Mouse (Mus musculus): ENCODE measurements around the gene Swap70. TPM values are rescaled to one million over a fixed set of nuclear protein-coding genes. Genes with fewer than 3 reads are reported as not detected.
"Not testable (repeated sequence)": the region's sequence is repeated elsewhere in the genome, so short reads cannot be mapped to it uniquely, and the experiment has no call there.

The Swap70 gene
- polyA plus RNA-seq, 1 experiment from 2014 or later: 41.5 TPM

DNA sequence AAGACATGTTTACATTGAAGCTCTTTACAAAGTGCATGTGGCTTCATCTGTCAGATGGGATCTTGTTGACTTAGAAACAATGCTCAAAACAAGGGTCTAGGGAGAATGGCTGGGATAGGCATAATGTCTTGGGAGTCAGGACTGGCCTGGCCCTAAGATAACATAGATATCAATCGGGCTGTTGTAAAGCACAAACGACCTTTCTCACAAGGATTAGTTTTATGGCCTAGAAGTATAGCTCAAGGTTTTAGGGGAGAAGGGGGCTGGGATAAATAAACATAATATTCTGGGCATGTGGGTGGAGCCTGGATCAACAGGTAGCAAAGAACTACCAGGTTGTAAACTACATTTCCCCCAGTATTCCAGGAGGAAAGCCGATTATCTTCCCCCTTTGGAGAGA, 10.5 kb upstream of the Swap70 start:
- Histone ChIP-seq H3K36me3 (no peaks in the 10 kb centered on the region), H3K27ac (no peak overlapping the region), H3K4me2 (replicated peaks) (no peak overlapping the region), H3K9me3 (peaks cover 16% of the 10 kb centered on the region), H3K27me3 (no peaks in the 10 kb centered on the region), H3K9ac (no peak overlapping the region), H3K4me3 (no peak overlapping the region), H3K4me1 (no peaks in the 10 kb centered on the region)
- ATAC-seq (ENCODE audit: low FRiP score, low read depth): no peak
- 53% methylated on average over 3 of the region's 3 CpGs for WGBS

DNA sequence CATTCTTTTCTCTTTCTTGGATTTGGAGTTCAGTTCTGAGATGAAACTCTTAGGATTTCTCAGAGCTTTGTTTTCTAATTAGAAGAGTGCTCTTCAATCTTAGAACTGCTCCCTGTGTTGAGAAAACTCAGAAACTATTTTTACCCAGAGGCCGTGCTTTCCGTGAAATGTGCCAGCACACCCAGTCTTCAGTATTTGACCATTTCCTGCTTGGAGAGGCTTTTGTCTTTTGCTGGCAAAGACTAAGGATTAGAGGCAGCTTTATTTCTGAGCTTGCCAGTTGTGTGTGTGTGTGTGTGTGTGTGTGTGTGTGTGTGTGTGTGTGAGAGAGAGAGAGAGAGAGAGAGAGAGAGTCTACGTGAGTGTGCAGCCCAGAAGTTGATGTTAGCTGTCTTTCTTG, 6.6 kb upstream of the Swap70 start:
- ATAC-seq (ENCODE audit: low FRiP score, low read depth): no peak
- 73% methylated on average over 3 of the region's 3 CpGs for WGBS
- Histone ChIP-seq H3K27me3 (no peaks in the 10 kb centered on the region), H3K36me3 (no peaks in the 10 kb centered on the region), H3K27ac (no peak overlapping the region), H3K9ac (no peak overlapping the region), H3K9me3 (no peaks in the 10 kb centered on the region), H3K4me2 (replicated peaks) (no peak overlapping the region), H3K4me1 (no peaks in the 10 kb centered on the region), H3K4me3 (no peak overlapping the region)

DNA sequence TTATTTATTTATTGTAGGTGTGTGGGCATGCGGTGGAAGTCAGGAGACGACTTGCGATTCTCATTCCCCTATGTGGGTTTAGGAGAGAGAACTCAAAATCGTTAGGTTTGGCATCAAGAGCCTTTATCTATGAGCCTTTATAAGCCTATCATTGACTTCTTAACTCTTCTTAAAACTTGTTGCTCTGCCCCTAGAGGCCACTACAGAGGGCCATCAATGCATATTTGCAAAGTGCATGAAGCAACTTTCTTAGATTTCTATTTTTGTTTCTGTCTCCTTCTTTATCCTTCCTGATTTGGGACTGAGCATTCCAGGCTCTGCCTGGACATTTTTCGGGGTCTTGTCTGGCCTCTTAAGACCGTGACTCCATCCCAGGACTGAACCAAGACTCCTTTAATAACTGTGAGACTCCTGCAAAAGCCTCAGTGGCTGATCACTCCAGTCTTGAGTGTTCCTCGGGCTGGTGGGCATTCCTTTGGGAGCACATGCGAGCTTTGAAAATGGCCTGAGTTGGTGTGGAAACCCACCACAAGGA, 393 bp upstream of the Swap70 start:
- Histone ChIP-seq H3K27ac (peak overlapping the region; percentile 97; the same call in 1 of the 2 replicates), H3K4me1 (peaks cover 14% of the 10 kb centered on the region), H3K4me2 (replicated peaks) (peak overlapping the region; percentile 71), H3K27me3 (no peaks in the 10 kb centered on the region), H3K4me3 (peak overlapping the region; percentile 86), H3K9ac (peak overlapping the region; percentile 93; the same call in 1 of the 2 replicates), H3K9me3 (no peaks in the 10 kb centered on the region), H3K36me3 (peaks cover 8% of the 10 kb centered on the region)
- WGBS: 19% methylated on average over 8 of the region's 8 CpGs
- ATAC-seq (ENCODE audit: low FRiP score, low read depth): peak; percentile 37

- Histone ChIP-seq H3K9me3 (no peaks in the 10 kb centered on the region), H3K27ac (no peak overlapping the region; the same call in 1 of the 2 replicates), H3K4me2 (replicated peaks) (peak overlapping the region; percentile 71), H3K4me1 (peaks cover 14% of the 10 kb centered on the region), H3K36me3 (peaks cover 20% of the 10 kb centered on the region), H3K9ac (peak overlapping the region; percentile 93), H3K4me3 (peak overlapping the region; percentile 86), H3K27me3 (no peaks in the 10 kb centered on the region)
- no peak for ATAC-seq (ENCODE audit: low FRiP score, low read depth)
- 16% methylated on average over 12 of the region's 12 CpGs for WGBS
These were observed 1.2 kb downstream of the Swap70 start for GRCm38 (mm10) chr7:110222583-110223182.

DNA sequence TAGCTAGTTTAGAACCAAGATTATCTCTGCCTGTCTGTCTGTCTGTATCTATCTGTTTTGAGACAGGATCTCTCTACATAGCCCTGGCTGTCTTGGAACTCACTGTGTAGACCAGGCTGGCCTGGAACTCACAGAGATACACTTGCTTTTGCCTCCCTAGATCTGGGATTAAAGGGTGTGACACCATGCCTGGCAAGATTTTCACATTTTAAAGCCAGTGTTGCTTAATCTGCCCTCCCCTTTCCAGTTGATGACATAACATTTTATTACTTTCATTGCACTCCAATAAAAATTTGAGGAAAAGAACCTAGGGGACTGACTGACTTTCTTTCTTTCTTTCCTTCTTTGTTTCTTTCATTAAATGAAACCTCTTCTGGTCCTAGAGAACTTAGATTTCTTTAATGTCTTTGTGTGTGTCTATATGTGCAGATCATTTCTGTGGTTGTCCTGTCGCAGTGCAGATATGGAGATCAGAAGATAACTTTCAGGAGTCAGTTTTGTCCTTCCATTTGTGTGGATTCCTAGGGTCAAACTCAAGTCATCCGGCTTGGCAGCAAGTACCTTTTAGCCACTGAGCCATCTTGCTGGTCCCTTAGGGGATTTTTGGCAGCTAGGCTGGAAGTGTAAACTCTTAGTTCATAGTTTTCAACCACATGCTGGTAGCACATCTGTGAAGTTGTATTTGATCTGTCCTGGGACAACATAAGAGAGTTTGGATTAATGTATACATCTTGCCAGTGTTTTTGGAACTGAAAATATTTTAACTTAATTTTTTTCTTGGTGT, 2.4 kb downstream of the Swap70 start:
- Histone ChIP-seq H3K4me2 (replicated peaks) (peak overlapping the region; percentile 41), H3K4me1 (peaks cover 14% of the 10 kb centered on the region), H3K9ac (no peak overlapping the region), H3K27ac (no peak overlapping the region), H3K4me3 (0 out of 2 replicates have a peak overlapping the region, but pooled peaks have one; percentile 10), H3K9me3 (no peaks in the 10 kb centered on the region), H3K36me3 (peaks cover 22% of the 10 kb centered on the region), H3K27me3 (no peaks in the 10 kb centered on the region)
- 58% methylated on average over 2 of the region's 2 CpGs for WGBS
- no peak for ATAC-seq (ENCODE audit: low FRiP score, low read depth)

DNA sequence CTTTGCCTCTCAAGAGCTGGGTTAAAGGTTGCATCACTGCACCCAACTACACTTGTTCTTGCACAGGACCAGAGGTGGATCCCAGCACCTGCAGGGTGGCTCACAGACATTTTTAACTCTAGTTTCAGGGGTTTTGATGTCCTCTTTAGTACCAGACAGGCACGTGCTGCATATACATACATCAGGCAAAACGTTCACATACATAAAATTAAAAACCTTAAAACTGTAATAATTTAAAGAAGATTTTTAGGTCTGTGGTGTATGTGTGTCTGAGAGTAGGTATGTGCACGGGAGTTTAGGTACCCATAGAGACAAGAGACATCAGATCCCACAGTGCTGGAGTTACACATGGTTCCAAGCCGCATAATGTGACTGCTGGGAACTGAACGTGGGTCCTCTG, 5.0 kb downstream of the Swap70 start:
- Histone ChIP-seq H3K9ac (no peak overlapping the region), H3K4me3 (no peak overlapping the region), H3K9me3 (no peaks in the 10 kb centered on the region), H3K4me1 (peaks cover 14% of the 10 kb centered on the region), H3K27me3 (no peaks in the 10 kb centered on the region), H3K4me2 (replicated peaks) (no peak overlapping the region), H3K36me3 (peaks cover 22% of the 10 kb centered on the region), H3K27ac (no peak overlapping the region)
- WGBS: 91% methylated on average over 5 of the region's 5 CpGs
- no peak for ATAC-seq (ENCODE audit: low FRiP score, low read depth)

DNA sequence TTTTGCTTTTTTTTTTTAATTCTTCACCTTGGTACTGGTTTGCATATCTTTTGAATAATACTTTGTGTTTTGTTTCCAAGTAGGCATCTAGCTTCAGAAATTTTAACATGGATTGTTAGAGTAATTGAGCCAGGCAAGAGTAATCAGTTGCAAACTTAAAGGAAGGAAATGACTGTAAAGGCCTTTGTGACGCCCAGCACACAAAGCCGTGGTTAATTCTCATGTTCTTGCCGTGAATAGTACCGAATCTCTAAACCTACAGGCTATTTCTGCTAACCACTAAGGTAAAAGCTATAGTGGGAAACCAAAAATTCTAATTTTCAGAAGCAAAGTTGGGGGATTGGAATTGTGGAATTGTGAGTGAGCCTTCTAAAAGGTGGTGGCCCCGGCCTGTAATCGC, 8.5 kb downstream of the Swap70 start:
- Histone ChIP-seq H3K4me3 (no peak overlapping the region), H3K27ac (no peak overlapping the region), H3K4me2 (replicated peaks) (no peak overlapping the region), H3K36me3 (peaks cover 27% of the 10 kb centered on the region), H3K4me1 (no peaks in the 10 kb centered on the region), H3K9ac (no peak overlapping the region), H3K27me3 (no peaks in the 10 kb centered on the region), H3K9me3 (no peaks in the 10 kb centered on the region)
- no peak for ATAC-seq (ENCODE audit: low FRiP score, low read depth)
- 71% methylated on average over 6 of the region's 6 CpGs for WGBS

- not testable (repeated sequence) for H3K4me2 ChIP-seq (replicated peaks); H3K9ac ChIP-seq; H3K27ac ChIP-seq; H3K27me3 ChIP-seq; H3K9me3 ChIP-seq; ATAC-seq (ENCODE audit: low FRiP score, low read depth); H3K4me1 ChIP-seq; H3K4me3 ChIP-seq
- 95% methylated on average over 10 of the region's 10 CpGs for WGBS
- peaks cover 19% of the 10 kb centered on the region for H3K36me3 ChIP-seq
These were observed 9.6 kb downstream of the Swap70 start for GRCm38 (mm10) chr7:110231127-110231526.

DNA sequence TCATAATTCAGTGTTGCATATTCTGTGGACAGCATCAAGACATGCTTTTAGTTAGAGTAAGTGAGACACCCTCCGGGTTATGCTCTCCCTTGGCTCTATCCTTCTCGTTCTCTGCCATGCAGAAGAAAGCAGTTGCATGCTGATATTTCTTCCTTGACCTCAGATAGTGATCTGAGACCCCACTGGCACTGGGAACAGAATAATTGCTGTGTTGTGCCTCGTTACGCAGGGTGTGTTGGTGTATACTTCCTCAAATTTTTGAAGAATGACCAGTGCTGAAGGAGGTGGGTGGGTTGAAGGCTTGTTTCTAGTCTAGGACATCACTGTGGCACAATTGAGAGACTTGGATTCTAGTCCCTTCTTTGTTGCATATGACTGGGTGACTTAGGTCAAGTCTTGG, 14.6 kb downstream of the Swap70 start:
- no peak for ATAC-seq (ENCODE audit: low FRiP score, low read depth)
- H3K4me2 ChIP-seq (replicated peaks): no peak overlapping the region

GRCm38 (mm10) chr7:110237451-110237836, 15.9 kb downstream of the Swap70 start:
- WGBS: 48% methylated on average over 3 of the region's 3 CpGs
- peak overlapping the region; percentile 58 for H3K27ac ChIP-seq
- H3K4me1 ChIP-seq: peaks cover 17% of the 10 kb centered on the region
- H3K9ac ChIP-seq: 0 out of 2 replicates have a peak overlapping the region, but pooled peaks have one; percentile 20
- no peak for ATAC-seq (ENCODE audit: low FRiP score, low read depth)
- peaks cover 5% of the 10 kb centered on the region; the same call in 1 of the 2 replicates for H3K36me3 ChIP-seq
- no peak overlapping the region for H3K4me2 ChIP-seq (replicated peaks)
- no peaks in the 10 kb centered on the region for H3K9me3 ChIP-seq
- H3K4me3 ChIP-seq: no peak overlapping the region
- no peaks in the 10 kb centered on the region for H3K27me3 ChIP-seq

More for the DNA sequence above, 14.6 kb downstream of the Swap70 start:
- H3K27me3 ChIP-seq: no peaks in the 10 kb centered on the region
- H3K36me3 ChIP-seq: peaks cover 5% of the 10 kb centered on the region; the same call in 1 of the 2 replicates
- WGBS: 84% methylated on average over 4 of the region's 4 CpGs
- H3K9me3 ChIP-seq: no peaks in the 10 kb centered on the region
- no peak overlapping the region for H3K9ac ChIP-seq
- peaks cover 17% of the 10 kb centered on the region for H3K4me1 ChIP-seq
- H3K4me3 ChIP-seq: no peak overlapping the region
- no peak overlapping the region for H3K27ac ChIP-seq

GRCm38 (mm10) chr7:110237837-110238451, 16.4 kb downstream of the Swap70 start:
- H3K9me3 ChIP-seq: no peaks in the 10 kb centered on the region
- no peak overlapping the region for H3K4me3 ChIP-seq
- H3K27me3 ChIP-seq: no peaks in the 10 kb centered on the region
- WGBS: 33% methylated on average over 2 of the region's 2 CpGs
- no peak overlapping the region for H3K4me2 ChIP-seq (replicated peaks)
- H3K27ac ChIP-seq: peak overlapping the region; percentile 58
- peaks cover 5% of the 10 kb centered on the region; the same call in 1 of the 2 replicates for H3K36me3 ChIP-seq
- ATAC-seq (ENCODE audit: low FRiP score, low read depth): no peak
- H3K4me1 ChIP-seq: peaks cover 17% of the 10 kb centered on the region
- H3K9ac ChIP-seq: 0 out of 2 replicates have a peak overlapping the region, but pooled peaks have one; percentile 20

- Histone ChIP-seq H3K9ac (no peak overlapping the region), H3K9me3 (no peaks in the 10 kb centered on the region), H3K4me3 (no peak overlapping the region), H3K36me3 (peaks cover 11% of the 10 kb centered on the region), H3K27me3 (no peaks in the 10 kb centered on the region), H3K4me1 (peaks cover 17% of the 10 kb centered on the region), H3K27ac (no peak overlapping the region), H3K4me2 (replicated peaks) (no peak overlapping the region)
- no peak for ATAC-seq (ENCODE audit: low FRiP score, low read depth)
- 69% methylated on average over 4 of the region's 4 CpGs for WGBS
These were observed 18.1 kb downstream of the Swap70 start for GRCm38 (mm10) chr7:110239590-110239989.
